Mouse (Mus musculus): ENCODE results near the gene Mid1.
"Not testable (repeated sequence)": the region's sequence is repeated elsewhere in the genome, so short reads cannot be mapped to it uniquely, and the experiment has no call there.

GRCm38 (mm10) chrX:169980203-169980556 is 295.2 kb downstream of the Mid1 start:
- not testable (repeated sequence) for TF ChIP-seq CTCF (IDR thresholded peaks at IDR 0.05; ENCODE audit: low read depth, low read length); POLR2A (IDR thresholded peaks at IDR 0.05; ENCODE audit: extremely low read depth, insufficient read depth, low read length)
